Mouse (Mus musculus) ES-Bruce4 (cell line): Measurements from ENCODE around the gene Mxd1.

Source experiments
- CTCF ChIP-seq: IDR thresholded peaks from one replicate; pipeline ENCODE4 v1.8.1; 2011; ENCODE audit warnings: low read depth, low read length
- EP300 ChIP-seq: IDR thresholded peaks from 2 replicates; pipeline ENCODE4 v1.6.1; 2011; ENCODE audit warnings: low read depth, low read length; ENCODE audit not compliant: insufficient read depth
- POLR2A ChIP-seq: IDR thresholded peaks from one replicate; pipeline ENCODE4 v1.8.1; 2011; ENCODE audit warnings: low read length; ENCODE audit not compliant: insufficient read depth

GRCm38 (mm10) chr6:86681289-86681688 lies 12.3 kb upstream of the Mxd1 start:
- no peak for TF ChIP-seq EP300
- no peak for TF ChIP-seq POLR2A
- no peak for TF ChIP-seq CTCF
